Mouse (Mus musculus): ENCODE data around the gene Rabgef1.

GRCm38 (mm10) chr5:130170666-130171422 lies 754 bp upstream of the Rabgef1 start:
- TF ChIP-seq CTCF (IDR thresholded peaks at IDR 0.05 in 2 of 3, conservative IDR thresholded peaks at IDR 0.05 in 1 of 3; ENCODE audit: control insufficient read depth in 1 of 3, insufficient read depth in 1 of 3, low read depth in 2 of 3, low read length in 3 of 3, poor library complexity in 1 of 3, severe bottlenecking in 1 of 3) (no peak), EP300 (IDR thresholded peaks at IDR 0.05; ENCODE audit: low read depth in 1 of 2, low read length in 2 of 2) (peak; percentile 96 to 97), MAX (IDR thresholded peaks at IDR 0.05; ENCODE audit: low read length) (peak; percentile 84; the same call in 1 of the 2 replicates), RCOR1 (IDR thresholded peaks at IDR 0.05; ENCODE audit: low read depth, low read length) (peak; percentile 48; the same call in 1 of the 2 replicates), ZC3H11A (IDR thresholded peaks at IDR 0.05; ENCODE audit: low read depth, low read length) (no peak), POLR2A (IDR thresholded peaks at IDR 0.05; ENCODE audit: control insufficient read depth in 1 of 2, insufficient read depth in 1 of 2, low read depth in 1 of 2, low read length in 2 of 2, poor library complexity in 1 of 2) (no peak; a peak in 1 of 4 replicates), POLR2AphosphoS5 (IDR thresholded peaks at IDR 0.05; ENCODE audit: borderline replicate concordance, low read depth, low read length) (no peak; the same call in 1 of the 2 replicates)

All from MEL (cell line).